Mouse (Mus musculus) midbrain, embryonic 16.5 days (tissue): Measurements from ENCODE around the gene Rapgef1. TPM values are rescaled to one million over a fixed set of nuclear protein-coding genes. Genes with fewer than 3 reads are reported as not detected.

ENCODE experiments used
- ATAC-seq: fragments of 200-750 bp; cut with Nextera tagmentation; 2 replicates; pipeline ENCODE4 v1.8.0; 2017; ENCODE audit warnings: moderate TSS enrichment
- H3K27ac ChIP-seq: fragments of 300-500 bp; sonication (generic); 2 replicates; pipeline ENCODE4 v1.5.1; 2014; ENCODE audit warnings: mild to moderate bottlenecking, low read length, mixed read lengths
- H3K27me3 ChIP-seq: fragments of 300-500 bp; sonication (generic); 2 replicates; pipeline ENCODE4 v1.6.1; 2014; ENCODE audit warnings: low read depth, low read length, mixed read lengths; ENCODE audit not compliant: control insufficient read depth, insufficient read depth
- H3K36me3 ChIP-seq: fragments of 300-500 bp; sonication (generic); 2 replicates; pipeline ENCODE4 v1.6.1; 2014; ENCODE audit warnings: mild to moderate bottlenecking, low read length, moderate library complexity, mixed read lengths; ENCODE audit not compliant: control insufficient read depth, insufficient read depth
- H3K4me1 ChIP-seq: fragments of 300-500 bp; sonication (generic); 2 replicates; pipeline ENCODE4 v1.6.1; 2014; ENCODE audit warnings: mild to moderate bottlenecking, low read length, mixed read lengths; ENCODE audit not compliant: control insufficient read depth, insufficient read depth
- H3K4me2 ChIP-seq: fragments of 300-500 bp; sonication (generic); 2 replicates; pipeline ENCODE4 v1.6.1; 2014; ENCODE audit warnings: mild to moderate bottlenecking, low read length, mixed read lengths
- H3K4me3 ChIP-seq: fragments of 300-500 bp; sonication (generic); 2 replicates; pipeline ENCODE4 v1.5.1; 2014; ENCODE audit warnings: low read depth, mild to moderate bottlenecking, low read length, moderate library complexity, mixed read lengths
- H3K9ac ChIP-seq: fragments of 300-500 bp; sonication (generic); 2 replicates; pipeline ENCODE4 v1.6.1; 2014; ENCODE audit warnings: low read depth, low read length, mixed read lengths
- H3K9me3 ChIP-seq: fragments of 300-500 bp; sonication (generic); replicated peaks from 2 replicates; pipeline ENCODE4 v1.6.1; 2014; ENCODE audit warnings: mild to moderate bottlenecking, low read length, mixed read lengths; ENCODE audit not compliant: control insufficient read depth, poor library complexity, severe bottlenecking
- WGBS: fragments of 180-500 bp; shearing (Covaris S2); extraction: QIAGEN DNeasy Blood & Tissue Kit; methylation state at CpG from one replicate; pipeline ENCODE4 v1.1.7; 2014; 5-methylcytosine and 5-hydroxymethylcytosine counted together
- polyA plus RNA-seq: library from polyadenylated mRNA; unstranded; fragments of >200 nt; fragmentation: Nextera tagmentation; extraction: Ambion mirVana; gene quantifications from 2 replicates; pipeline ENCODE4 v1.2.1, GENCODE M21; 2015

Gene Rapgef1
- polyA plus RNA-seq, 1 experiment from 2014 or later: 18.1 TPM

- WGBS: 90% methylated on average over 4 of the region's 4 CpGs
- H3K27ac ChIP-seq: no peak overlapping the region
Observed at GRCm38 (mm10) chr2:29647162-29647561, 27.6 kb downstream of the Rapgef1 start.

GRCm38 (mm10) chr2:29647808-29648207, 28.3 kb downstream of the Rapgef1 start:
- no peak overlapping the region for H3K27ac ChIP-seq
- no peaks in the 10 kb centered on the region for H3K9me3 ChIP-seq
- WGBS: 80% methylated on average over 7 of the region's 7 CpGs
- no peaks in the 10 kb centered on the region for H3K36me3 ChIP-seq
- no peaks in the 10 kb centered on the region for H3K27me3 ChIP-seq
- no peak overlapping the region for H3K4me3 ChIP-seq
- no peak overlapping the region for H3K4me2 ChIP-seq
- H3K9ac ChIP-seq: no peak overlapping the region
- ATAC-seq: no peak
- peaks cover 3% of the 10 kb centered on the region; the same call in 1 of the 2 replicates for H3K4me1 ChIP-seq

More at GRCm38 (mm10) chr2:29647162-29647561, 27.6 kb downstream of the Rapgef1 start:
- H3K4me1 ChIP-seq: peaks cover 5% of the 10 kb centered on the region; the same call in 1 of the 2 replicates
- H3K9ac ChIP-seq: no peak overlapping the region
- ATAC-seq: no peak
- H3K36me3 ChIP-seq: no peaks in the 10 kb centered on the region
- no peaks in the 10 kb centered on the region for H3K9me3 ChIP-seq
- H3K27me3 ChIP-seq: no peaks in the 10 kb centered on the region
- H3K4me2 ChIP-seq: no peak overlapping the region
- no peak overlapping the region for H3K4me3 ChIP-seq

- Histone ChIP-seq H3K36me3 (no peaks in the 10 kb centered on the region), H3K27me3 (no peaks in the 10 kb centered on the region), H3K27ac (no peak overlapping the region), H3K4me1 (peaks cover 3% of the 10 kb centered on the region; the same call in 1 of the 2 replicates), H3K4me2 (no peak overlapping the region), H3K9ac (no peak overlapping the region), H3K4me3 (no peak overlapping the region), H3K9me3 (no peaks in the 10 kb centered on the region)
- ATAC-seq: no peak
- 92% methylated on average over 6 of the region's 6 CpGs for WGBS
Observed at GRCm38 (mm10) chr2:29648956-29649794, 29.7 kb downstream of the Rapgef1 start.

- ATAC-seq: no peak
- peaks cover 3% of the 10 kb centered on the region; the same call in 1 of the 2 replicates for H3K4me1 ChIP-seq
- H3K27me3 ChIP-seq: no peaks in the 10 kb centered on the region
- no peak overlapping the region for H3K4me3 ChIP-seq
- no peak overlapping the region for H3K27ac ChIP-seq
- H3K9me3 ChIP-seq: no peaks in the 10 kb centered on the region
- H3K4me2 ChIP-seq: no peak overlapping the region
- 85% methylated on average over 10 of the region's 10 CpGs for WGBS
- H3K9ac ChIP-seq: no peak overlapping the region
- H3K36me3 ChIP-seq: no peaks in the 10 kb centered on the region
Observed at GRCm38 (mm10) chr2:29649795-29650457, 30.4 kb downstream of the Rapgef1 start.

GRCm38 (mm10) chr2:29651876-29652275, 32.4 kb downstream of the Rapgef1 start:
- peaks cover 3% of the 10 kb centered on the region; the same call in 1 of the 2 replicates for H3K4me1 ChIP-seq
- no peak overlapping the region for H3K4me3 ChIP-seq
- no peak for ATAC-seq
- no peak overlapping the region for H3K9ac ChIP-seq
- H3K27me3 ChIP-seq: no peaks in the 10 kb centered on the region
- no peaks in the 10 kb centered on the region for H3K9me3 ChIP-seq
- 89% methylated on average over 5 of the region's 5 CpGs for WGBS
- no peaks in the 10 kb centered on the region for H3K36me3 ChIP-seq
- H3K4me2 ChIP-seq: no peak overlapping the region
- no peak overlapping the region for H3K27ac ChIP-seq

GRCm38 (mm10) chr2:29655433-29655832, 35.9 kb downstream of the Rapgef1 start:
- H3K36me3 ChIP-seq: no peaks in the 10 kb centered on the region
- no peaks in the 10 kb centered on the region for H3K9me3 ChIP-seq
- H3K27ac ChIP-seq: no peak overlapping the region
- H3K4me1 ChIP-seq: peaks cover 3% of the 10 kb centered on the region; the same call in 1 of the 2 replicates
- no peak overlapping the region for H3K4me3 ChIP-seq
- H3K27me3 ChIP-seq: no peaks in the 10 kb centered on the region
- ATAC-seq: no peak
- no peak overlapping the region for H3K4me2 ChIP-seq
- 97% methylated on average over 5 of the region's 5 CpGs for WGBS
- no peak overlapping the region for H3K9ac ChIP-seq

GRCm38 (mm10) chr2:29656095-29656494, 36.6 kb downstream of the Rapgef1 start:
- 100% methylated on average over 1 of the region's 1 CpGs for WGBS
- no peak overlapping the region for H3K4me3 ChIP-seq
- no peaks in the 10 kb centered on the region for H3K9me3 ChIP-seq
- ATAC-seq: no peak
- no peaks in the 10 kb centered on the region for H3K27me3 ChIP-seq
- no peak overlapping the region for H3K9ac ChIP-seq
- H3K4me2 ChIP-seq: no peak overlapping the region
- H3K27ac ChIP-seq: no peak overlapping the region
- H3K36me3 ChIP-seq: no peaks in the 10 kb centered on the region
- peaks cover 3% of the 10 kb centered on the region; the same call in 1 of the 2 replicates for H3K4me1 ChIP-seq

GRCm38 (mm10) chr2:29657089-29657488, 37.6 kb downstream of the Rapgef1 start:
- Histone ChIP-seq H3K4me1 (peaks cover 3% of the 10 kb centered on the region; the same call in 1 of the 2 replicates), H3K9ac (no peak overlapping the region), H3K4me2 (no peak overlapping the region), H3K27me3 (no peaks in the 10 kb centered on the region), H3K9me3 (no peaks in the 10 kb centered on the region), H3K36me3 (no peaks in the 10 kb centered on the region), H3K27ac (no peak overlapping the region), H3K4me3 (no peak overlapping the region)
- ATAC-seq: no peak
- WGBS: 93% methylated on average over 1 of the region's 1 CpGs

GRCm38 (mm10) chr2:29661751-29662191, 42.3 kb downstream of the Rapgef1 start:
- H3K4me1 ChIP-seq: peaks cover 6% of the 10 kb centered on the region
- H3K36me3 ChIP-seq: no peaks in the 10 kb centered on the region
- H3K9ac ChIP-seq: no peak overlapping the region
- H3K4me3 ChIP-seq: no peak overlapping the region
- no peak for ATAC-seq
- no peak overlapping the region for H3K4me2 ChIP-seq
- H3K27ac ChIP-seq: no peak overlapping the region
- no peaks in the 10 kb centered on the region for H3K9me3 ChIP-seq
- 87% methylated on average over 6 of the region's 6 CpGs for WGBS
- no peaks in the 10 kb centered on the region for H3K27me3 ChIP-seq
